Mouse (Mus musculus): Measurements from ENCODE around the gene Slc44a4. TPM values are rescaled to one million over a fixed set of nuclear protein-coding genes. Genes with fewer than 3 reads are reported as not detected.

Gene Slc44a4
- polyA plus RNA-seq, 1 experiment from 2014 or later = 3.6 TPM

GRCm38 (mm10) chr17:34911945-34912351 is 2.3 kb upstream of the Slc44a4 start:
- no peak overlapping the region for H3K9ac ChIP-seq (ENCODE audit: low read depth, low read length)
- WGBS (ENCODE audit: insufficient replicate concordance) = 44% methylated on average over 5 of the region's 5 CpGs
- peaks cover 29% of the 10 kb centered on the region for H3K36me3 ChIP-seq (ENCODE audit: control insufficient read depth, insufficient read depth)
- H3K9me3 ChIP-seq (replicated peaks; ENCODE audit: control insufficient read depth, low read length) = no peaks in the 10 kb centered on the region
- H3K4me3 ChIP-seq (ENCODE audit: low read depth, low read length) = no peak overlapping the region
- no peak overlapping the region for H3K4me2 ChIP-seq (ENCODE audit: low read depth, low read length)
- H3K27ac ChIP-seq (ENCODE audit: low read length) = no peak overlapping the region
- H3K4me1 ChIP-seq (ENCODE audit: control insufficient read depth, low read depth, low read length) = peaks cover 13% of the 10 kb centered on the region
- peak; percentile 60 for ATAC-seq (ENCODE audit: low read depth)
- H3K27me3 ChIP-seq (ENCODE audit: control insufficient read depth, insufficient read depth, low read depth, low read length) = no peaks in the 10 kb centered on the region

- Histone ChIP-seq H3K36me3 (ENCODE audit: control insufficient read depth, insufficient read depth) (peaks cover 15% of the 10 kb centered on the region), H3K27me3 (ENCODE audit: control insufficient read depth, insufficient read depth, low read depth, low read length) (no peaks in the 10 kb centered on the region), H3K4me2 (ENCODE audit: low read depth, low read length) (no peak overlapping the region), H3K9me3 (replicated peaks; ENCODE audit: control insufficient read depth, low read length) (no peaks in the 10 kb centered on the region), H3K4me1 (ENCODE audit: control insufficient read depth, low read depth, low read length) (peaks cover 16% of the 10 kb centered on the region), H3K9ac (ENCODE audit: low read depth, low read length) (no peak overlapping the region), H3K4me3 (ENCODE audit: low read depth, low read length) (no peak overlapping the region), H3K27ac (ENCODE audit: low read length) (peak overlapping the region; percentile 6; the same call in 1 of the 2 replicates)
- 13% methylated on average over 11 of the region's 11 CpGs for WGBS (ENCODE audit: insufficient replicate concordance)
- ATAC-seq (ENCODE audit: low read depth) = peak; percentile 62
Measured at GRCm38 (mm10) chr17:34915410-34915831, 1.2 kb downstream of the Slc44a4 start.

GRCm38 (mm10) chr17:34916316-34916715 is 2.0 kb downstream of the Slc44a4 start:
- 58% methylated on average over 5 of the region's 5 CpGs for WGBS (ENCODE audit: insufficient replicate concordance)
- Histone ChIP-seq H3K9ac (ENCODE audit: low read depth, low read length) (no peak overlapping the region), H3K9me3 (replicated peaks; ENCODE audit: control insufficient read depth, low read length) (no peaks in the 10 kb centered on the region), H3K36me3 (ENCODE audit: control insufficient read depth, insufficient read depth) (peaks cover 9% of the 10 kb centered on the region), H3K27ac (ENCODE audit: low read length) (no peak overlapping the region), H3K4me3 (ENCODE audit: low read depth, low read length) (no peak overlapping the region), H3K4me2 (ENCODE audit: low read depth, low read length) (no peak overlapping the region), H3K4me1 (ENCODE audit: control insufficient read depth, low read depth, low read length) (peaks cover 14% of the 10 kb centered on the region), H3K27me3 (ENCODE audit: control insufficient read depth, insufficient read depth, low read depth, low read length) (no peaks in the 10 kb centered on the region)
- ATAC-seq (ENCODE audit: low read depth) = no peak

- Histone ChIP-seq H3K9ac (ENCODE audit: low read depth, low read length) (no peak overlapping the region), H3K9me3 (replicated peaks; ENCODE audit: control insufficient read depth, low read length) (no peaks in the 10 kb centered on the region), H3K4me2 (ENCODE audit: low read depth, low read length) (no peak overlapping the region), H3K27ac (ENCODE audit: low read length) (no peak overlapping the region), H3K4me3 (ENCODE audit: low read depth, low read length) (no peak overlapping the region), H3K27me3 (ENCODE audit: control insufficient read depth, insufficient read depth, low read depth, low read length) (no peaks in the 10 kb centered on the region), H3K4me1 (ENCODE audit: control insufficient read depth, low read depth, low read length) (peaks cover 14% of the 10 kb centered on the region), H3K36me3 (ENCODE audit: control insufficient read depth, insufficient read depth) (peaks cover 3% of the 10 kb centered on the region)
- 68% methylated on average over 9 of the region's 9 CpGs for WGBS (ENCODE audit: insufficient replicate concordance)
- no peak for ATAC-seq (ENCODE audit: low read depth)
Measured at GRCm38 (mm10) chr17:34917188-34917587, 2.9 kb downstream of the Slc44a4 start.

GRCm38 (mm10) chr17:34922939-34923338 is 8.7 kb downstream of the Slc44a4 start:
- Histone ChIP-seq H3K27me3 (ENCODE audit: control insufficient read depth, insufficient read depth, low read depth, low read length) (no peaks in the 10 kb centered on the region), H3K9me3 (replicated peaks; ENCODE audit: control insufficient read depth, low read length) (no peaks in the 10 kb centered on the region), H3K4me1 (ENCODE audit: control insufficient read depth, low read depth, low read length) (no peaks in the 10 kb centered on the region; the same call in none of the 2 replicates), H3K4me2 (ENCODE audit: low read depth, low read length) (no peak overlapping the region), H3K27ac (ENCODE audit: low read length) (no peak overlapping the region), H3K9ac (ENCODE audit: low read depth, low read length) (no peak overlapping the region), H3K36me3 (ENCODE audit: control insufficient read depth, insufficient read depth) (no peaks in the 10 kb centered on the region), H3K4me3 (ENCODE audit: low read depth, low read length) (no peak overlapping the region)
- no peak for ATAC-seq (ENCODE audit: low read depth)
- WGBS (ENCODE audit: insufficient replicate concordance) = 39% methylated on average over 6 of the region's 6 CpGs

- no peak overlapping the region for H3K4me3 ChIP-seq (ENCODE audit: low read depth, low read length)
- no peak overlapping the region for H3K4me2 ChIP-seq (ENCODE audit: low read depth, low read length)
- no peaks in the 10 kb centered on the region for H3K27me3 ChIP-seq (ENCODE audit: control insufficient read depth, insufficient read depth, low read depth, low read length)
- H3K4me1 ChIP-seq (ENCODE audit: control insufficient read depth, low read depth, low read length) = no peaks in the 10 kb centered on the region; the same call in none of the 2 replicates
- WGBS (ENCODE audit: insufficient replicate concordance) = 65% methylated on average over 5 of the region's 5 CpGs
- no peaks in the 10 kb centered on the region for H3K9me3 ChIP-seq (replicated peaks; ENCODE audit: control insufficient read depth, low read length)
- H3K36me3 ChIP-seq (ENCODE audit: control insufficient read depth, insufficient read depth) = no peaks in the 10 kb centered on the region
- ATAC-seq (ENCODE audit: low read depth) = no peak
- no peak overlapping the region for H3K9ac ChIP-seq (ENCODE audit: low read depth, low read length)
- no peak overlapping the region for H3K27ac ChIP-seq (ENCODE audit: low read length)
Measured at GRCm38 (mm10) chr17:34924258-34924657, 10.0 kb downstream of the Slc44a4 start.

- no peak for ATAC-seq (ENCODE audit: low read depth)
- 79% methylated on average over 18 of the region's 18 CpGs for WGBS (ENCODE audit: insufficient replicate concordance)
Measured at GRCm38 (mm10) chr17:34927306-34928019, 13.2 kb downstream of the Slc44a4 start.

GRCm38 (mm10) chr17:34928841-34929240 is 14.6 kb downstream of the Slc44a4 start:
- ATAC-seq (ENCODE audit: low read depth) = no peak
- H3K4me1 ChIP-seq (ENCODE audit: control insufficient read depth, low read depth, low read length) = peaks cover 13% of the 10 kb centered on the region
- WGBS (ENCODE audit: insufficient replicate concordance) = 68% methylated on average over 4 of the region's 4 CpGs
- no peaks in the 10 kb centered on the region for H3K9me3 ChIP-seq (replicated peaks; ENCODE audit: control insufficient read depth, low read length)
- no peak overlapping the region for H3K4me3 ChIP-seq (ENCODE audit: low read depth, low read length)
- H3K36me3 ChIP-seq (ENCODE audit: control insufficient read depth, insufficient read depth) = no peaks in the 10 kb centered on the region
- no peak overlapping the region for H3K9ac ChIP-seq (ENCODE audit: low read depth, low read length)
- no peak overlapping the region for H3K4me2 ChIP-seq (ENCODE audit: low read depth, low read length)
- H3K27me3 ChIP-seq (ENCODE audit: control insufficient read depth, insufficient read depth, low read depth, low read length) = no peaks in the 10 kb centered on the region
- H3K27ac ChIP-seq (ENCODE audit: low read length) = no peak overlapping the region

More at GRCm38 (mm10) chr17:34927306-34928019, 13.2 kb downstream of the Slc44a4 start:
- no peak overlapping the region for H3K9ac ChIP-seq (ENCODE audit: low read depth, low read length)
- H3K4me2 ChIP-seq (ENCODE audit: low read depth, low read length) = no peak overlapping the region
- H3K36me3 ChIP-seq (ENCODE audit: control insufficient read depth, insufficient read depth) = no peaks in the 10 kb centered on the region
- H3K4me3 ChIP-seq (ENCODE audit: low read depth, low read length) = no peak overlapping the region
- no peak overlapping the region for H3K27ac ChIP-seq (ENCODE audit: low read length)
- no peaks in the 10 kb centered on the region for H3K27me3 ChIP-seq (ENCODE audit: control insufficient read depth, insufficient read depth, low read depth, low read length)
- H3K9me3 ChIP-seq (replicated peaks; ENCODE audit: control insufficient read depth, low read length) = no peaks in the 10 kb centered on the region
- H3K4me1 ChIP-seq (ENCODE audit: control insufficient read depth, low read depth, low read length) = peaks cover 13% of the 10 kb centered on the region

GRCm38 (mm10) chr17:34931061-34931734 is 16.9 kb downstream of the Slc44a4 start, which contains the start of gene Neu1:
Neu1 (plus strand) TSS chr17:34931253.
- H3K4me3 ChIP-seq (ENCODE audit: low read depth, low read length) = peak within 1 kb of the TSS; percentile 74
- peak within 1 kb of the TSS; percentile 91 for H3K4me2 ChIP-seq (ENCODE audit: low read depth, low read length)
- H3K4me1 ChIP-seq (ENCODE audit: control insufficient read depth, low read depth, low read length) = peaks cover 13% of the 10 kb centered on the region
- under 1% methylated on average over 38 of the region's 38 CpGs for WGBS (ENCODE audit: insufficient replicate concordance)
- H3K9ac ChIP-seq (ENCODE audit: low read depth, low read length) = peak within 1 kb of the TSS; percentile 72
- H3K27ac ChIP-seq (ENCODE audit: low read length) = peak within 1 kb of the TSS; percentile 39; the same call in 1 of the 2 replicates
- no peaks in the 10 kb centered on the region for H3K27me3 ChIP-seq (ENCODE audit: control insufficient read depth, insufficient read depth, low read depth, low read length)
- ATAC-seq (ENCODE audit: low read depth) = peak; percentile 95
- no peaks in the 10 kb centered on the region for H3K36me3 ChIP-seq (ENCODE audit: control insufficient read depth, insufficient read depth)
- H3K9me3 ChIP-seq (replicated peaks; ENCODE audit: control insufficient read depth, low read length) = no peaks in the 10 kb centered on the region

Measured in liver, embryonic 16.5 days (tissue).